Mouse (Mus musculus) intestine, postnatal 0 days (tissue): ENCODE results near the gene Psip1. TPM values are rescaled to one million over a fixed set of nuclear protein-coding genes. Genes with fewer than 3 reads are reported as not detected.

Experiments
- ATAC-seq: fragments of 200-750 bp; cut with Nextera tagmentation; 2 replicates; pipeline ENCODE4 v1.8.0; 2017; ENCODE audit warnings: mild to moderate bottlenecking, moderate TSS enrichment, moderate library complexity
- H3K27ac ChIP-seq: fragments of 300-500 bp; sonication (generic); 2 replicates; pipeline ENCODE4 v1.5.1; 2014; ENCODE audit warnings: mild to moderate bottlenecking, low read depth, low read length, moderate library complexity
- H3K27me3 ChIP-seq: fragments of 300-500 bp; sonication (generic); replicated peaks from 2 replicates; pipeline ENCODE4 v1.6.1; 2014; ENCODE audit warnings: low read length, mixed read lengths; ENCODE audit not compliant: control insufficient read depth, insufficient read depth
- H3K36me3 ChIP-seq: fragments of 300-500 bp; sonication (generic); 2 replicates; pipeline ENCODE4 v1.6.1; 2014; ENCODE audit warnings: mild to moderate bottlenecking, moderate library complexity; ENCODE audit not compliant: control insufficient read depth, insufficient read depth
- H3K4me1 ChIP-seq: fragments of 300-500 bp; sonication (generic); replicated peaks from 2 replicates; pipeline ENCODE4 v1.6.1; 2014; ENCODE audit warnings: antibody characterized with exemption, low read length, mixed read lengths; ENCODE audit not compliant: control insufficient read depth, insufficient read depth
- H3K4me2 ChIP-seq: fragments of 300-500 bp; sonication (generic); replicated peaks from 2 replicates; pipeline ENCODE4 v1.6.1; 2014; ENCODE audit warnings: low read depth, mild to moderate bottlenecking, moderate library complexity
- H3K4me3 ChIP-seq: fragments of 300-500 bp; sonication (generic); 2 replicates; pipeline ENCODE4 v1.5.1; 2014; ENCODE audit warnings: low read depth, low read length
- H3K9ac ChIP-seq: fragments of 300-500 bp; sonication (generic); 2 replicates; pipeline ENCODE4 v1.6.1; 2014; ENCODE audit warnings: mild to moderate bottlenecking, low read depth, low read length
- H3K9me3 ChIP-seq: fragments of 300-500 bp; sonication (generic); 2 replicates; pipeline ENCODE4 v1.6.1; 2016; ENCODE audit warnings: mixed run types; ENCODE audit not compliant: control insufficient read depth
- CTCF ChIP-seq: sonication (generic); IDR thresholded peaks from 2 replicates; pipeline ENCODE4 v1.5.1; 2016; ENCODE audit warnings: low read depth, mild to moderate bottlenecking, control low read depth, antibody characterized with exemption, moderate library complexity
- WGBS: fragments of 180-500 bp; shearing (Covaris S2); extraction: QIAGEN DNeasy Blood & Tissue Kit; methylation state at CpG from one replicate; pipeline ENCODE4 v1.1.7; 2014; 5-methylcytosine and 5-hydroxymethylcytosine counted together
- polyA plus RNA-seq: library from polyadenylated mRNA; unstranded; fragments of >200 nt; fragmentation: Nextera tagmentation; extraction: Ambion mirVana; gene quantifications from 2 replicates; pipeline ENCODE4 v1.2.1, GENCODE M21; 2015

The Psip1 gene
- polyA plus RNA-seq, 1 experiment from 2014 or later: 32.1 TPM

GRCm38 (mm10) chr4:83526270-83526987, 40.2 kb upstream of the Psip1 start:
- Histone ChIP-seq H3K4me3 (peak overlapping the region; percentile 81), H3K36me3 (no peaks in the 10 kb centered on the region), H3K27ac (peak overlapping the region; percentile 28; the same call in 1 of the 2 replicates), H3K9ac (0 out of 2 replicates have a peak overlapping the region, but pooled peaks have one; percentile 51), H3K9me3 (no peaks in the 10 kb centered on the region), H3K4me1 (0 out of 2 replicates have a peak, but pooled peaks cover 2% of the 10 kb centered on the region), H3K4me2 (peak overlapping the region; percentile 95), H3K27me3 (no peaks in the 10 kb centered on the region)
- ATAC-seq: no peak
- TF ChIP-seq CTCF: no peak
- 17% methylated on average over 13 of the region's 13 CpGs for WGBS

DNA sequence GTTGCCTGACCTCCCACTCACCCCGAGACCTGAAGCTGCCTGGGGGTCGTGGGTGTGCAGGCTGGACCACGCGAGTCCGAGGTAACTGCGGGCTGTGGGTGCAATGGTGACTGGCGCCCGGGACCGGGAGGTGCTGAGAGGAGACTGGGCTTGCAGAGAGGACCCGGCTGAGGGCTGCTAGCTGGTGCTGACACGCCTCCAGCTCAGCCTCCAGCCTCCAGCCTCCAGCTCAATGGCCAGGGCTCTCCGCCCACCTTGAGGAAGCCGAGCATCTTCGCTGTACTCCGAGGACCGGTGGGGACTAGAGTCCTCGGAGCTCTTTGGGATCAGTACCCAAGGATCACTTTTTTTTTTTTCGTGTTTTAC, 39.4 kb upstream of the Psip1 start:
- WGBS: 0% methylated on average over 18 of the region's 18 CpGs

DNA sequence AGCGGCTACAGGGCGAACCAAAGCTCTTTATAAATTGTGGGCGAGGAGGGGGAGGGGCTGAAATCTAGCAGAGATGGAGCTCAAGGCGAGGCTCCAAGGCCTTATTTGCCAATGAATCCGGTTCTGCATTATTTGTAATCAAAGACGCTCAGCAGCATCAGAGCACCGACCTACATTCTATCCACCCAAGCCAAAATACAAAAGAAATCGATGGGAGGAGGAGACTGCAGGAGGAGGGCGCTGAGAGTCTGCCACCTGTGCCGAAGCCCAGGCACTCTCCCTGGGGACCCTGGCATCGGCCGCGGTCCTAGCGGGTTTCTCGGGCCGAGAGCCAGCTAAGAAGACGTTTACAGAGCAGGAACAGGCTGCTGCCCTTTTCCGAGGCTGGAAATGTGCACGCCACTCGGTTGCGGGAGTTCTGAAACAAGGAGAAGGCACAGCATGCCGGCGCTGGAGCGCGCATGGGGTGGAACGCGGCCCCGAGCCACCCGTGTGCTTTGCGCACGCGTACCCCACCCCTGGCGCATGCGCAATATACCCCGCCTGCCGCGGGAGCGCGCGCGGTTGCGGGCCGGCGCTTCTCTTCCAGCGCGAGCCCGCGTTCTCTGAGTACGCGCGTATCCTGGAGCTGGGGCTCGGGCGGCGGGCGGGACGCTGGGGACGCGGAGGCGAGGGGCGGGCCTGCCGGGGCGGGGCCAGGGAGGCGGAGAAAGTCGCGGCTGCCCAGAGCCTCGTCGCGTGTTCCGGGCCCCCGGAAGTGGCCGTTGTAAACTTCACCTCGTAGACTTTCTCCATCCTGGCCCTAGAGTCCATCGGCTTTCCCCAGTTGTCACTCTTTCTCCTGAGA, 38.8 kb upstream of the Psip1 start, which contains the start of gene Ccdc171:
TSS of gene Ccdc171 (plus strand) at position 703 of the 847 bp plus-strand sequence.
- no peak; the same call in 1 of the 2 replicates for TF ChIP-seq CTCF
- ATAC-seq: peak; percentile 99
- Histone ChIP-seq H3K27ac (peak within 1 kb of the TSS; percentile 74), H3K9me3 (no peaks in the 10 kb centered on the region), H3K36me3 (no peaks in the 10 kb centered on the region), H3K27me3 (no peaks in the 10 kb centered on the region), H3K4me2 (peak within 1 kb of the TSS; percentile 95), H3K9ac (peak within 1 kb of the TSS; percentile 68), H3K4me1 (0 out of 2 replicates have a peak, but pooled peaks cover 2% of the 10 kb centered on the region), H3K4me3 (peak within 1 kb of the TSS; percentile 81)
- under 1% methylated on average over 70 of the region's 73 CpGs for WGBS

More for the DNA sequence above, 39.4 kb upstream of the Psip1 start:
- H3K9ac ChIP-seq: peak overlapping the region; percentile 51
- H3K9me3 ChIP-seq: no peaks in the 10 kb centered on the region
- H3K27ac ChIP-seq: peak overlapping the region; percentile 73
- peak; percentile 45 for ATAC-seq
- H3K4me2 ChIP-seq: peak overlapping the region; percentile 95
- TF ChIP-seq CTCF: no peak
- peak overlapping the region; percentile 81 for H3K4me3 ChIP-seq
- no peaks in the 10 kb centered on the region for H3K36me3 ChIP-seq
- H3K4me1 ChIP-seq: 0 out of 2 replicates have a peak, but pooled peaks cover 2% of the 10 kb centered on the region
- H3K27me3 ChIP-seq: no peaks in the 10 kb centered on the region

GRCm38 (mm10) chr4:83524456-83524842, 38.2 kb upstream of the Psip1 start:
- peak overlapping the region; percentile 95 for H3K4me2 ChIP-seq
- peak overlapping the region; percentile 81 for H3K4me3 ChIP-seq
- H3K4me1 ChIP-seq: 0 out of 2 replicates have a peak, but pooled peaks cover 2% of the 10 kb centered on the region
- no peak for ATAC-seq
- no peaks in the 10 kb centered on the region for H3K9me3 ChIP-seq
- TF ChIP-seq CTCF: no peak
- no peaks in the 10 kb centered on the region for H3K27me3 ChIP-seq
- no peaks in the 10 kb centered on the region for H3K36me3 ChIP-seq
- WGBS: 16% methylated on average over 6 of the region's 6 CpGs
- H3K27ac ChIP-seq: 0 out of 2 replicates have a peak overlapping the region, but pooled peaks have one; percentile 74
- H3K9ac ChIP-seq: peak overlapping the region; percentile 68; the same call in 1 of the 2 replicates

DNA sequence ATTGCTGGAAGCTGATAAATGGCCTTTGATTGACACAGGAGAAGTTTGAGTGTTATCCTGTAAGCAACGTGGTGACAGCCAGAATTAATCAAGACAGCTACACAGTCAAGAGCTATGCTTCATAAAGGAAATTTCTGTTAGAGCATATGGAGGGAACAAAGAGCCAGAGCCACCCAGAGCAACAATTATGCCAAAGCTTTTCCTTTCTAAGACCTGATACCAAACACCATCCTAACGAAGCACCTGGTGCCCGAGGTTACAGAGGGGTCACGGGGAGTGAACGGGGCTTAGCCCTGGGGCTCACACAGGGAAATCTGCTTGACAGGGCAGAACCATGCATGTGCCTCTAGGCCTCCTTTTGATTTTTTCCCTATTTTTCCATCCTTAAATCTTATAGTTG, 35.8 kb upstream of the Psip1 start:
- Histone ChIP-seq H3K4me3 (no peak overlapping the region), H3K9ac (no peak overlapping the region), H3K36me3 (no peaks in the 10 kb centered on the region), H3K4me1 (0 out of 2 replicates have a peak, but pooled peaks cover 2% of the 10 kb centered on the region), H3K9me3 (no peaks in the 10 kb centered on the region), H3K4me2 (no peak overlapping the region), H3K27me3 (no peaks in the 10 kb centered on the region), H3K27ac (no peak overlapping the region)
- no peak for TF ChIP-seq CTCF
- ATAC-seq: no peak
- 59% methylated on average over 5 of the region's 5 CpGs for WGBS

GRCm38 (mm10) chr4:83520308-83520707, 34.0 kb upstream of the Psip1 start:
- TF ChIP-seq CTCF: peak; percentile 48
- WGBS: 83% methylated on average over 4 of the region's 4 CpGs
- H3K4me2 ChIP-seq: no peak overlapping the region
- no peaks in the 10 kb centered on the region for H3K36me3 ChIP-seq
- H3K9ac ChIP-seq: no peak overlapping the region
- no peak overlapping the region for H3K27ac ChIP-seq
- no peak overlapping the region for H3K4me3 ChIP-seq
- H3K27me3 ChIP-seq: no peaks in the 10 kb centered on the region
- H3K9me3 ChIP-seq: no peaks in the 10 kb centered on the region
- 0 out of 2 replicates have a peak, but pooled peaks cover 2% of the 10 kb centered on the region for H3K4me1 ChIP-seq
- no peak for ATAC-seq
